Comparison of ENCODE assay signal across 20 mouse cellular contexts in genomic region chr17:45653233-45653632, GRCm38 (mm10). TPM values are rescaled to one million over a fixed set of nuclear protein-coding genes. Genes with fewer than 3 reads are reported as not detected.
DNase-seq lines count a peak whose midpoint lies in the region; ATAC-seq and TF ChIP-seq lines count a peak whose summit lies in the region.
"Had no signal": no experiment of that assay in that cellular context is flagged by ENCODE, and none has a peak within 500 bp of the region (broad histone marks: within the 10 kb centered on the region; RNA-seq: fewer than 3 reads in every experiment).

No protein-coding gene starts in this region.

- no peaks in the 10 kb centered on the region for H3K9me3 ChIP-seq in liver, embryonic 13.5 days (replicated peaks)
- H3K9me3 ChIP-seq in liver, postnatal 0 days (ENCODE audit: low read length): no peaks in the 10 kb centered on the region
- no peaks in the 10 kb centered on the region for H3K9me3 ChIP-seq in heart, embryonic 10.5 days
- H3K9me3 ChIP-seq: embryonic facial prominence, embryonic 12.5 days; heart, embryonic 15.5 days; hindbrain, embryonic 10.5 days had no signal

- 47% methylated on average over 7 of the region's 7 CpGs for WGBS in liver, embryonic 13.5 days (ENCODE audit: insufficient replicate concordance)
- WGBS in liver, postnatal 0 days (ENCODE audit: insufficient replicate concordance): 59% methylated on average over 7 of the region's 7 CpGs
- WGBS in heart, embryonic 10.5 days: 63% methylated on average over 7 of the region's 7 CpGs

- no peak overlapping the region for H3K9ac ChIP-seq in liver, embryonic 13.5 days
- no peak overlapping the region for H3K9ac ChIP-seq in liver, postnatal 0 days (replicated peaks)
- H3K9ac ChIP-seq: embryonic facial prominence, embryonic 12.5 days; heart, embryonic 15.5 days; hindbrain, embryonic 14.5 days had no signal

- H3K27me3 ChIP-seq in liver, embryonic 13.5 days: no peaks in the 10 kb centered on the region
- no peaks in the 10 kb centered on the region for H3K27me3 ChIP-seq in liver, postnatal 0 days (ENCODE audit: insufficient read depth, low read length)
- H3K27me3 ChIP-seq in heart, embryonic 10.5 days (ENCODE audit: insufficient read depth, poor library complexity, severe bottlenecking): no peaks in the 10 kb centered on the region
- H3K27me3 ChIP-seq: embryonic facial prominence, embryonic 12.5 days; heart, embryonic 15.5 days had no signal

- no peak overlapping the region for H3K27ac ChIP-seq in liver, embryonic 13.5 days
- no peak overlapping the region for H3K27ac ChIP-seq in liver, postnatal 0 days (ENCODE audit: low read depth)
- H3K27ac ChIP-seq in heart, embryonic 10.5 days: no peak overlapping the region
- H3K27ac ChIP-seq: embryonic facial prominence, embryonic 12.5 days; heart, embryonic 15.5 days; hindbrain, embryonic 10.5 days; hindbrain, embryonic 14.5 days had no signal

- no peaks in the 10 kb centered on the region for H3K36me3 ChIP-seq in liver, embryonic 13.5 days
- no peaks in the 10 kb centered on the region for H3K36me3 ChIP-seq in liver, postnatal 0 days (replicated peaks; ENCODE audit: insufficient read depth, low read length)
- H3K36me3 ChIP-seq in heart, embryonic 10.5 days: no peaks in the 10 kb centered on the region
- H3K36me3 ChIP-seq: embryonic facial prominence, embryonic 12.5 days; heart, embryonic 15.5 days; hindbrain, embryonic 10.5 days had no signal

- peak; percentile 38 for DNase-seq in liver
- DNase-seq in liver, embryonic 13.5 days: no peak
- DNase-seq in liver, postnatal 0 days: no peak
- DNase-seq in kidney, postnatal 4 days: no peak
- DNase-seq in heart, embryonic 10.5 days (ENCODE audit: low spot score): no peak
- DNase-seq in urinary bladder, postnatal 25 days (ENCODE audit: low spot score): no peak
- DNase-seq in lung, postnatal 14 days: no peak
- DNase-seq: adrenal gland, postnatal 10 days; cerebellum, adult 11 months; cerebellum, adult 9-10 months; cerebellum, postnatal 25 days; gastrocnemius, postnatal 10 days; heart, adult 18-20 months had no signal

- H3K4me2 ChIP-seq in liver, embryonic 13.5 days: 0 out of 2 replicates have a peak overlapping the region, but pooled peaks have one; percentile 21
- H3K4me2 ChIP-seq in liver, postnatal 0 days (ENCODE audit: low read depth, low read length): peak overlapping the region; percentile 2; the same call in 1 of the 2 replicates
- H3K4me2 ChIP-seq: embryonic facial prominence, embryonic 12.5 days; heart, embryonic 11.5 days; heart, embryonic 15.5 days; hindbrain, embryonic 14.5 days had no signal

- no peak for TF ChIP-seq EP300 in liver, postnatal 0 days (IDR thresholded peaks at IDR 0.05; ENCODE audit: low read depth)

- H3K4me1 ChIP-seq in liver, embryonic 13.5 days (replicated peaks): peaks cover 14% of the 10 kb centered on the region
- H3K4me1 ChIP-seq in liver, postnatal 0 days (ENCODE audit: insufficient read depth): no peaks in the 10 kb centered on the region
- 0 out of 2 replicates have a peak, but pooled peaks cover 2% of the 10 kb centered on the region for H3K4me1 ChIP-seq in heart, embryonic 10.5 days
- H3K4me1 ChIP-seq: embryonic facial prominence, embryonic 12.5 days; heart, embryonic 15.5 days; hindbrain, embryonic 10.5 days had no signal

- ATAC-seq in liver, embryonic 13.5 days (ENCODE audit: low read depth): peak; percentile 77
- peak; percentile 82 for ATAC-seq in liver, postnatal 0 days
- ATAC-seq: forebrain, embryonic 14.5 days had no signal

- no peak overlapping the region for H3K4me3 ChIP-seq in liver, embryonic 13.5 days (replicated peaks)
- no peak overlapping the region for H3K4me3 ChIP-seq in liver, postnatal 0 days (ENCODE audit: low read depth, low read length)
- H3K4me3 ChIP-seq in heart, embryonic 10.5 days: no peak overlapping the region
- H3K4me3 ChIP-seq: embryonic facial prominence, embryonic 12.5 days; heart, embryonic 15.5 days; hindbrain, embryonic 10.5 days had no signal

- TF ChIP-seq CTCF in liver, postnatal 0 days (IDR thresholded peaks at IDR 0.05; ENCODE audit: low read depth): no peak

RNA-seq across cellular contexts. Expression of gene Capn11, which starts 5.9 kb away (rescaled TPM):
- polyA plus RNA-seq in liver, embryonic 13.5 days (2015; fragmentation: Nextera tagmentation; extraction: Ambion mirVana): 0.05 and 0.09 TPM in 2 replicates
- not detected in 2 replicates for polyA plus RNA-seq in liver, postnatal 0 days (2015; fragmentation: Nextera tagmentation; extraction: Ambion mirVana)
- 0.51 and 0.95 TPM in 2 replicates for polyA plus RNA-seq in heart, embryonic 10.5 days (2016; fragmentation: Nextera tagmentation; extraction: Ambion mirVana)

RNA-seq across cellular contexts. Expression of gene Mrpl14, which starts 32.9 kb away (rescaled TPM):
- polyA plus RNA-seq in liver, embryonic 13.5 days (2015; fragmentation: Nextera tagmentation; extraction: Ambion mirVana): 123 and 133 TPM in 2 replicates
- polyA plus RNA-seq in liver, postnatal 0 days (2015; fragmentation: Nextera tagmentation; extraction: Ambion mirVana): 113 TPM in 2 replicates
- polyA plus RNA-seq in heart, embryonic 10.5 days (2016; fragmentation: Nextera tagmentation; extraction: Ambion mirVana): 148 and 163 TPM in 2 replicates

RNA-seq across cellular contexts. Expression of gene Tmem63b, which starts 33.5 kb away (rescaled TPM):
- polyA plus RNA-seq in liver, embryonic 13.5 days (2015; fragmentation: Nextera tagmentation; extraction: Ambion mirVana): 7.7 and 8.3 TPM in 2 replicates
- polyA plus RNA-seq in liver, postnatal 0 days (2015; fragmentation: Nextera tagmentation; extraction: Ambion mirVana): 15.1 and 16.9 TPM in 2 replicates
- polyA plus RNA-seq in heart, embryonic 10.5 days (2016; fragmentation: Nextera tagmentation; extraction: Ambion mirVana): 42.2 and 43.5 TPM in 2 replicates

RNA-seq across cellular contexts. Expression of gene Mymx, which starts 51.3 kb away (rescaled TPM):
- polyA plus RNA-seq in liver, embryonic 13.5 days (2015; fragmentation: Nextera tagmentation; extraction: Ambion mirVana): 0.42 and 0.59 TPM in 2 replicates
- polyA plus RNA-seq in liver, postnatal 0 days (2015; fragmentation: Nextera tagmentation; extraction: Ambion mirVana): 0.19 TPM in 1 of 2 replicates, not detected in the other
- polyA plus RNA-seq in heart, embryonic 10.5 days (2016; fragmentation: Nextera tagmentation; extraction: Ambion mirVana): 0.31 and 0.41 TPM in 2 replicates
- polyA plus RNA-seq: cortical plate, adult 2 months; forebrain, embryonic 14.5 days; heart, embryonic 11.5 days; hindbrain, embryonic 10.5 days; hindbrain, embryonic 14.5 days had no signal

RNA-seq across cellular contexts. Expression of gene Slc29a1, which starts 53.8 kb away (rescaled TPM):
- polyA plus RNA-seq in liver, embryonic 13.5 days (2015; fragmentation: Nextera tagmentation; extraction: Ambion mirVana): 215 and 233 TPM in 2 replicates
- 83.0 and 91.6 TPM in 2 replicates for polyA plus RNA-seq in liver, postnatal 0 days (2015; fragmentation: Nextera tagmentation; extraction: Ambion mirVana)
- 75.0 and 75.1 TPM in 2 replicates for polyA plus RNA-seq in heart, embryonic 10.5 days (2016; fragmentation: Nextera tagmentation; extraction: Ambion mirVana)
